Mouse (Mus musculus) stomach, postnatal 0 days (tissue): ENCODE measurements around the gene Anxa5.

ENCODE experiments used
- CTCF ChIP-seq: IDR thresholded peaks from 2 replicates; pipeline ENCODE4 v1.5.1; 2016; ENCODE audit warnings: antibody characterized with exemption, low read depth, mild to moderate bottlenecking, moderate library complexity
- EP300 ChIP-seq: optimal IDR thresholded peaks from 2 replicates; pipeline ENCODE3; 2016; ENCODE audit warnings: antibody characterized with exemption

DNA sequence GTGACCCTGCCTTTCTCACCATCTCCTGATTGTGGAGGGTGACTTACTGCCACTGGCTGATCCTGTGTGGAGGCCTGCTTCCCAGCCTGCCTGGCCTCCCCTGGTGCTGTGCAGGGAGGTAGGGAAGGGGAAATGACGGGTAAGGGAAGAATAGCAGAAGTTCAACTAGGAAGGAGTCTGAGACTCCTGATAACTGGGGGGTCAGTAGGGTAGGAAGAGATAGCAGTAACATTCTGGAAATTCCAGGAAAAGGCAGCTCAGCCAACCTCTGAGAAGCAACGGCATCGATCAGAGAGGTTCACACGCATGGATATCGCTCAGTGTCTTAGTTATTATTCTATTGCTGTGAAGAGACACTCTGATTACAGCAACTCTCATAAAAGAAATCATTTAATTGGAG lies 15.8 kb upstream of the Anxa5 start:
- TF ChIP-seq CTCF: no peak
- no peak for TF ChIP-seq EP300
